Mouse (Mus musculus): Measurements from ENCODE around the gene Plbd1. TPM values are rescaled to one million over a fixed set of nuclear protein-coding genes. Genes with fewer than 3 reads are reported as not detected.

The Plbd1 gene
- polyA plus RNA-seq, 1 experiment: 9.9 TPM

- no peaks in the 10 kb centered on the region for H3K36me3 ChIP-seq (replicated peaks; ENCODE audit: low read length)
- TF ChIP-seq FLI1 (IDR thresholded peaks at IDR 0.05; ENCODE audit: low read length) (no peak), GATA1 (IDR thresholded peaks at IDR 0.05; ENCODE audit: borderline replicate concordance, low read length) (no peak)
- H3K4me1 ChIP-seq: peaks cover 10% of the 10 kb centered on the region
- no peaks in the 10 kb centered on the region for H3K9me3 ChIP-seq
- peaks cover 2% of the 10 kb centered on the region for H3K27me3 ChIP-seq (replicated peaks)
- no peak overlapping the region for H3K4me3 ChIP-seq (replicated peaks)
Observed at GRCm38 (mm10) chr6:136679381-136679780, 17.7 kb upstream of the Plbd1 start.

- no peaks in the 10 kb centered on the region for H3K36me3 ChIP-seq (replicated peaks; ENCODE audit: low read length)
- TF ChIP-seq FLI1 (IDR thresholded peaks at IDR 0.05; ENCODE audit: low read length): no peak
- no peak for TF ChIP-seq GATA1 (IDR thresholded peaks at IDR 0.05; ENCODE audit: borderline replicate concordance, low read length)
- peaks cover 8% of the 10 kb centered on the region for H3K4me1 ChIP-seq
- no peak overlapping the region for H3K4me3 ChIP-seq (replicated peaks)
- H3K27me3 ChIP-seq (replicated peaks): peaks cover 2% of the 10 kb centered on the region
- H3K9me3 ChIP-seq: peaks cover 3% of the 10 kb centered on the region; the same call in 1 of the 2 replicates
Observed at GRCm38 (mm10) chr6:136674935-136675334, 13.2 kb upstream of the Plbd1 start.

DNA sequence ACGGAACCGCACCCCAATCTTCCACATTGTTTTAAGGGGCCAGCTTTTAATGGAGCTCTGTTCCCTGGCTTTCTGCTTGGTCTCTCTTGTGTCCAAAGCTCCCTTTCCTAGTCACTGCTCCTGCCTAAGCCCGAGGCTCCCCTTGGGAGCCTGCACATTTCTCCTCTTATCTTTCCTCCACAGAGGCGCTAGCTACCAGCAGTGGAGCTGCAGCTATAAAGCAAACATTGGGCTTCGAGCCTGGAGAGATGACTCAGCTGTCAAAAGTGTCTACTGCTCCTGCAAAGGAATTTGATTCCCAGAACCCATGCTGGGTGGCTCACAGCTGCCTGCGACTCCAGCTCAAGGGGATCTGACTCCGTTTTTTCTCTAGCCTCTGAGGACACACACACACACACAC lies 10.7 kb upstream of the Plbd1 start:
- H3K4me1 ChIP-seq: peaks cover 8% of the 10 kb centered on the region
- H3K9me3 ChIP-seq: peaks cover 3% of the 10 kb centered on the region; the same call in 1 of the 2 replicates
- H3K27me3 ChIP-seq (replicated peaks): peaks cover 5% of the 10 kb centered on the region
- no peak overlapping the region for H3K4me3 ChIP-seq (replicated peaks)
- TF ChIP-seq FLI1 (IDR thresholded peaks at IDR 0.05; ENCODE audit: low read length): no peak
- no peak for TF ChIP-seq GATA1 (IDR thresholded peaks at IDR 0.05; ENCODE audit: borderline replicate concordance, low read length)
- H3K36me3 ChIP-seq (replicated peaks; ENCODE audit: low read length): no peaks in the 10 kb centered on the region

DNA sequence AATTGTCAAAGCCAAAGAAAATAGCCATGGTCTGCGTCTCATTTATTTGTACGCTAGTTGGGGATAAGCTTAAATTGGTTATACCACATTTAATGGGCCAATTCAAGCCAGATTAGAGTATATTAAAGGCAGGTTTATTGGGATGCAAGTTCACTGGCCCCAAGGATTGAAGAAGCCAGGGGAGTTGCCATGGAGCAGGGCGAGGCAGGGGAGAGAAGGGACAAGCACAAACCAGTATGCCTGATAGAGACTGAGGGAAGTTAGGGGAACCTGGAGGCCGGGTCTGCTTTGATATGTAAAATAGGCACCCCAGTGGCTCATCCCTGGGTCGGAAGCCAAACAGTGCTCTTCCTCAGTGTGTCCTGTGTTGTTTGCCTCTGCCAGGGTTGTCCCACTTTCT lies 7.5 kb upstream of the Plbd1 start:
- Histone ChIP-seq H3K9me3 (peaks cover 3% of the 10 kb centered on the region; the same call in 1 of the 2 replicates), H3K36me3 (replicated peaks; ENCODE audit: low read length) (no peaks in the 10 kb centered on the region), H3K4me1 (peaks cover 8% of the 10 kb centered on the region), H3K4me3 (replicated peaks) (no peak overlapping the region), H3K27me3 (replicated peaks) (peaks cover 5% of the 10 kb centered on the region)
- TF ChIP-seq GATA1 (IDR thresholded peaks at IDR 0.05; ENCODE audit: borderline replicate concordance, low read length): no peak
- TF ChIP-seq FLI1 (IDR thresholded peaks at IDR 0.05; ENCODE audit: low read length): no peak

GRCm38 (mm10) chr6:136668266-136668986 lies 6.7 kb upstream of the Plbd1 start:
- H3K9me3 ChIP-seq: no peaks in the 10 kb centered on the region
- no peak overlapping the region for H3K4me3 ChIP-seq (replicated peaks)
- H3K36me3 ChIP-seq (replicated peaks; ENCODE audit: low read length): no peaks in the 10 kb centered on the region
- TF ChIP-seq FLI1 (IDR thresholded peaks at IDR 0.05; ENCODE audit: low read length) (no peak), GATA1 (IDR thresholded peaks at IDR 0.05; ENCODE audit: borderline replicate concordance, low read length) (no peak)
- H3K4me1 ChIP-seq: peaks cover 8% of the 10 kb centered on the region
- H3K27me3 ChIP-seq (replicated peaks): peaks cover 13% of the 10 kb centered on the region

DNA sequence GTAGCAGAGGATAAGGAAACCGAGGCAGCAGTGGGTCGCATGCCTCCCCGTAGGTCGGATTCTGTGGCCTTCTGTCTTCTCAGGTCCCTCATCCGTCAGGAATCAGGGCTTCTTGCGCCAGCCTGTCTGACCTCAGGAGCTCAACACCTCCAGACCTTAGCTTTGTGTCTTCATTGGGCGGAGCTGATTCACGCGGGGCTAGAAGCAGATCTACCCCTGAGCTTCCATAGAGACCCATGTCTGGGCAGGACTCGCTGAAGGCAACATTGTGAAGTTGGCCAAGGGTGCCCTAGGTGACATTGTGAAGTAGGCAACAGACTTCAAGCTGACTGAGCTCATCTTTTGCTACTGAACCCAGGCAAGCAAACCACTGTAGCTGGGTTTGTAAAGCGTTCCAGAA lies 335 bp upstream of the Plbd1 start:
- Histone ChIP-seq H3K9me3 (peaks cover 17% of the 10 kb centered on the region), H3K4me3 (replicated peaks) (peak overlapping the region; percentile 87), H3K36me3 (replicated peaks; ENCODE audit: low read length) (no peaks in the 10 kb centered on the region), H3K27me3 (replicated peaks) (peaks cover 50% of the 10 kb centered on the region), H3K4me1 (peaks cover 7% of the 10 kb centered on the region; the same call in 1 of the 2 replicates)
- TF ChIP-seq GATA1 (IDR thresholded peaks at IDR 0.05; ENCODE audit: borderline replicate concordance, low read length) (no peak), FLI1 (IDR thresholded peaks at IDR 0.05; ENCODE audit: low read length) (no peak)

DNA sequence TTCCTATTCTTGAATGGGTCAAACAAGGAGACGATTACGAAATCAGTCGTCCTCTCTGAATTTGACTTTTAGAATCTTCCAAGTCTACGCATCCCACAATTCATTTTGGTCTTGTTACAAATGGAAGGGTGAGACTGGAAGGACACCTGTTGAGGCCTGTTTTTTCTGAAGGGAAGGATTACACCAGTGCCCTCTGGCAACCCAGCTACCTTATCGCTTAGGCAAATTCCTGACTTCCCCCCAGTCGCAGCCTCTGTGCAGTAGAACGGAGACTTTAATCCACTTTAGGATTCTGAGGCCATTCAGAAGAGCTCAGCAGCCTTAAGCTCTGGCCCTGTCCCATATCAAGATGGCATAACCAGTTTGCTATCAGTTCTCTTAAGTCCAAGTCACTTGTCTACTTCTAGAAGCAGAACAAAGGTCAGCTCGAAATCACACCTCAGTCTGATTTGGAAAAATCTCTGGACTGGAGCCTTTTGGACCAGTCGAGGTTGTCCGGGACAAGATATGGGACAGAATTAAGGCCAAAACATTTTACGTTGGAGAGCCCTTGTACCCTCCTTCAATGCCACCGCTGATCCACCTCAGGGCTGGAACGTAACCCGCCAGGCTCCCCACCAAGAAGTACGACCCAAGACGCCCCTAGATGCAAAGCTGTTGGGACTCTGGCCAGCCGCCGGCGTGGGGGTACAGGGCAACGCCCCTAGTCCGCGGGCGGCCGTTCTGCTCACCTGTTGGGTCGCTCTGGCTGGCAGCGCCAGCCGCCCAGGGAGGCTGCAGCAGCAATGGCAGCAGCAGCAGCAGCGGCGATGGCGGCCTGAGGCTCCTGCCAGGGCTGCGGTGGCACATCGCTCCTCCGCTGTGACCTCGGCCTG lies 660 bp downstream of the Plbd1 start:
- Histone ChIP-seq H3K9me3 (peaks cover 17% of the 10 kb centered on the region), H3K27me3 (replicated peaks) (peaks cover 50% of the 10 kb centered on the region), H3K4me3 (replicated peaks) (peak overlapping the region; percentile 87), H3K4me1 (peaks cover 7% of the 10 kb centered on the region; the same call in 1 of the 2 replicates), H3K36me3 (replicated peaks; ENCODE audit: low read length) (no peaks in the 10 kb centered on the region)
- TF ChIP-seq GATA1 (IDR thresholded peaks at IDR 0.05; ENCODE audit: borderline replicate concordance, low read length) (no peak), FLI1 (IDR thresholded peaks at IDR 0.05; ENCODE audit: low read length) (no peak)

GRCm38 (mm10) chr6:136659226-136659625 lies 2.5 kb downstream of the Plbd1 start:
- Histone ChIP-seq H3K36me3 (replicated peaks; ENCODE audit: low read length) (no peaks in the 10 kb centered on the region), H3K27me3 (replicated peaks) (peaks cover 52% of the 10 kb centered on the region), H3K4me1 (peaks cover 10% of the 10 kb centered on the region; the same call in 1 of the 2 replicates), H3K9me3 (peaks cover 17% of the 10 kb centered on the region), H3K4me3 (replicated peaks) (no peak overlapping the region)
- TF ChIP-seq GATA1 (IDR thresholded peaks at IDR 0.05; ENCODE audit: borderline replicate concordance, low read length) (no peak), FLI1 (IDR thresholded peaks at IDR 0.05; ENCODE audit: low read length) (no peak)

DNA sequence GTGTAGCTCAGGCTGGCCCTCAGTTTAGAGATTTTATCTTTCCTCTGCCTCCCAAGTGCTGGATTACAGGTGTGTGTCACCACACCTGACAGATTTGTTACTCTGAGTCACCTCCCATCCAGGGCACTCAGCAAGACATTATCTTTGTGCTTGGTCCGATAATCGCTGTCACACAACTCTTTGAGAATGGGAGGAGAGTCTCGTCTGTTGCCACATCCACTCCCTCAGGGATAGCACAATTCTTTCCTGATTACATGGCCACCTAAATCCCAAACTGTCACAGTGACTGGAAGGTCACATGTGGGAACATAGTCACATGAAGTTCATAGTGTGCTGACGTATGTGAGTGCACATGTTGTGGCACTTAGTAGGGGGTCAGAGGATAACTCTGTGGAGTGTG lies 3.4 kb downstream of the Plbd1 start:
- TF ChIP-seq FLI1 (IDR thresholded peaks at IDR 0.05; ENCODE audit: low read length) (no peak), GATA1 (IDR thresholded peaks at IDR 0.05; ENCODE audit: borderline replicate concordance, low read length) (no peak)
- peaks cover 45% of the 10 kb centered on the region for H3K27me3 ChIP-seq (replicated peaks)
- H3K4me3 ChIP-seq (replicated peaks): peak overlapping the region; percentile 9
- peaks cover 14% of the 10 kb centered on the region; the same call in 1 of the 2 replicates for H3K4me1 ChIP-seq
- H3K9me3 ChIP-seq: peaks cover 17% of the 10 kb centered on the region
- no peaks in the 10 kb centered on the region for H3K36me3 ChIP-seq (replicated peaks; ENCODE audit: low read length)

All from megakaryocyte, embryonic 14.5 days (primary cell).